9 mouse cellular contexts compared by ENCODE assay signal in genomic region chr7:24111772-24112155, GRCm38 (mm10). TPM values are rescaled to one million over a fixed set of nuclear protein-coding genes. Genes with fewer than 3 reads are reported as not detected.
A peak's percentile ranks its signal among the peaks of the same experiment; 100 is the strongest.
DNase-seq lines count a peak whose midpoint lies in the region; ATAC-seq and TF ChIP-seq lines count a peak whose summit lies in the region.
"Had no signal": no experiment of that assay in that cellular context is flagged by ENCODE, and none has a peak within 500 bp of the region (broad histone marks: within the 10 kb centered on the region; RNA-seq: fewer than 3 reads in every experiment).

No protein-coding gene starts in this region.

- 7% methylated on average over 9 of the region's 9 CpGs for WGBS in heart, embryonic 12.5 days
- 7% methylated on average over 9 of the region's 9 CpGs for WGBS in heart, postnatal 0 days
- 21% methylated on average over 9 of the region's 9 CpGs for WGBS in liver, embryonic 16.5 days (ENCODE audit: insufficient replicate concordance)

- ATAC-seq in heart, embryonic 12.5 days (ENCODE audit: insufficient number of reproducible peaks, low FRiP score): peak; percentile 58
- peak; percentile 22; the same call in 1 of the 2 replicates for ATAC-seq in heart, postnatal 0 days (ENCODE audit: insufficient read depth, low read depth)
- ATAC-seq in liver, embryonic 16.5 days (ENCODE audit: low read depth): no peak
- ATAC-seq: inflammation-experienced regulatory T-cells, adult 6 months had no signal

- peaks cover 24% of the 10 kb centered on the region for H3K9me3 ChIP-seq in heart, embryonic 12.5 days (replicated peaks)
- peaks cover 3% of the 10 kb centered on the region; the same call in 1 of the 2 replicates for H3K9me3 ChIP-seq in ES-E14 (ENCODE audit: control insufficient read depth, insufficient read depth, low read depth, low read length)
- H3K9me3 ChIP-seq in heart, postnatal 0 days (replicated peaks; ENCODE audit: control insufficient read depth, low read length): peaks cover 26% of the 10 kb centered on the region
- peaks cover 10% of the 10 kb centered on the region for H3K9me3 ChIP-seq in liver, embryonic 16.5 days (replicated peaks; ENCODE audit: control insufficient read depth, low read length)

- peak overlapping the region; percentile 84 for H3K4me3 ChIP-seq in heart, embryonic 12.5 days
- peak overlapping the region; percentile 34 to 92; a peak in 3 of 4 replicates for H3K4me3 ChIP-seq in ES-E14 (ENCODE audit: insufficient read depth in 1 of 2, low read depth in 1 of 2, low read length in 2 of 2, poor library complexity in 1 of 2, severe bottlenecking in 1 of 2)
- H3K4me3 ChIP-seq in heart, postnatal 0 days (ENCODE audit: low read depth, low read length): peak overlapping the region; percentile 71
- H3K4me3 ChIP-seq in liver, embryonic 16.5 days (ENCODE audit: low read depth, low read length): peak overlapping the region; percentile 58

- peak overlapping the region; percentile 80 for H3K9ac ChIP-seq in heart, embryonic 12.5 days
- H3K9ac ChIP-seq in ES-E14 (ENCODE audit: insufficient read depth, low read depth, low read length, poor library complexity, severe bottlenecking): peak overlapping the region; percentile 74; the same call in 1 of the 2 replicates
- no peak overlapping the region for H3K9ac ChIP-seq in heart, postnatal 0 days (replicated peaks; ENCODE audit: low read depth, low read length)
- peak overlapping the region; percentile 28; the same call in 1 of the 2 replicates for H3K9ac ChIP-seq in liver, embryonic 16.5 days (ENCODE audit: low read depth, low read length)

- DNase-seq in heart, adult 9 months (ENCODE audit: low spot score in 2 of 2): no peak
- no peak for DNase-seq in ES-E14 (ENCODE audit: low read depth, low spot score)
- DNase-seq in heart, postnatal 0 days (ENCODE audit: low spot score): no peak
- DNase-seq in cerebellum, adult 9-10 months: no peak
- no peak for DNase-seq in embryo, embryonic 10 days (ENCODE audit: low spot score)
- DNase-seq in layer of hippocampus, adult 9-10 months (ENCODE audit: low spot score): no peak

- H3K27me3 ChIP-seq in heart, embryonic 12.5 days (replicated peaks): no peaks in the 10 kb centered on the region
- no peaks in the 10 kb centered on the region for H3K27me3 ChIP-seq in heart, postnatal 0 days (ENCODE audit: control insufficient read depth, insufficient read depth, low read length)
- H3K27me3 ChIP-seq in liver, embryonic 16.5 days (ENCODE audit: control insufficient read depth, insufficient read depth, low read depth, low read length): no peaks in the 10 kb centered on the region

- peak overlapping the region; percentile 64; the same call in 1 of the 2 replicates for H3K27ac ChIP-seq in heart, embryonic 12.5 days (ENCODE audit: poor library complexity, severe bottlenecking)
- H3K27ac ChIP-seq in ES-E14 (ENCODE audit: insufficient read depth, low read depth, low read length, poor library complexity, severe bottlenecking): no peak overlapping the region
- H3K27ac ChIP-seq in heart, postnatal 0 days (ENCODE audit: low read depth): peak overlapping the region; percentile 84
- H3K27ac ChIP-seq in liver, embryonic 16.5 days (ENCODE audit: low read length): no peak overlapping the region

- no peak for TF ChIP-seq CTCF in heart, postnatal 0 days (IDR thresholded peaks at IDR 0.05; ENCODE audit: low read depth)

- H3K36me3 ChIP-seq in heart, embryonic 12.5 days: peaks cover 28% of the 10 kb centered on the region
- H3K36me3 ChIP-seq in ES-E14 (ENCODE audit: control insufficient read depth, insufficient read depth, low read length, poor library complexity, severe bottlenecking): peaks cover 2% of the 10 kb centered on the region; the same call in 1 of the 2 replicates
- peaks cover 20% of the 10 kb centered on the region for H3K36me3 ChIP-seq in heart, postnatal 0 days (replicated peaks; ENCODE audit: control insufficient read depth, insufficient read depth, low read length)
- H3K36me3 ChIP-seq in liver, embryonic 16.5 days (ENCODE audit: control insufficient read depth, insufficient read depth): peaks cover 11% of the 10 kb centered on the region

- in situ Hi-C loops in ES-E14 (cut with MboI; ENCODE audit: low sequenced_read_pairs in 2 of 2, unreplicated experiment in 2 of 2): no loop called here

- H3K4me1 ChIP-seq in heart, embryonic 12.5 days (replicated peaks): peaks cover 5% of the 10 kb centered on the region
- H3K4me1 ChIP-seq in ES-E14 (ENCODE audit: control insufficient read depth in 2 of 2, insufficient read depth in 2 of 2, low read length in 2 of 2, poor library complexity in 1 of 2): peaks cover 0 to 2% of the 10 kb centered on the region in 2 experiments; a peak in 1 of 4 replicates
- peaks cover 7% of the 10 kb centered on the region; the same call in 1 of the 2 replicates for H3K4me1 ChIP-seq in heart, postnatal 0 days (ENCODE audit: control insufficient read depth, insufficient read depth)
- peaks cover 7% of the 10 kb centered on the region for H3K4me1 ChIP-seq in liver, embryonic 16.5 days (ENCODE audit: control insufficient read depth, low read depth, low read length)

- H3K4me2 ChIP-seq in heart, embryonic 12.5 days: peak overlapping the region; percentile 79
- peak overlapping the region; percentile 82 for H3K4me2 ChIP-seq in heart, postnatal 0 days (ENCODE audit: low read depth, low read length)
- peak overlapping the region; percentile 51 for H3K4me2 ChIP-seq in liver, embryonic 16.5 days (ENCODE audit: low read depth, low read length)

- TF ChIP-seq EP300 in heart, postnatal 0 days (IDR thresholded peaks at IDR 0.05; ENCODE audit: low read depth): no peak

TF ChIP-seq in ES-E14, 5 proteins besides CTCF, POLR2A, EP300 and RAD21:
- no peak for TF ChIP-seq MAFK (IDR thresholded peaks at IDR 0.05; ENCODE audit: insufficient read depth, low read depth, low read length)
- TF ChIP-seq ZC3H11A (IDR thresholded peaks at IDR 0.05; ENCODE audit: borderline replicate concordance, low read depth, low read length): no peak
- no peak for TF ChIP-seq ZNF384 (IDR thresholded peaks at IDR 0.05; ENCODE audit: low read depth, low read length)
- no peak for TF ChIP-seq CHD2 (IDR thresholded peaks at IDR 0.05; ENCODE audit: low read depth, low read length)
- no peak for TF ChIP-seq HCFC1 (IDR thresholded peaks at IDR 0.05; ENCODE audit: borderline replicate concordance, insufficient read depth, low read length)

RNA-seq across cellular contexts. Expression of gene Zfp112, which starts 0.3 kb away (rescaled TPM):
- polyA plus RNA-seq in heart, embryonic 12.5 days (2016; fragmentation: Nextera tagmentation; extraction: Ambion mirVana): 4.2 TPM in 2 replicates
- 0.90 and 0.98 TPM in 2 replicates for total RNA-seq in ES-E14 (2012; rRNA removed)
- total RNA-seq in heart, postnatal 0 days (2014; rRNA removed; ENCODE audit: low replicate concordance): 2.2 and 4.3 TPM in 2 replicates
- 3.8 and 3.9 TPM in 2 replicates for polyA plus RNA-seq in heart, postnatal 0 days (2015; fragmentation: Nextera tagmentation; extraction: Ambion mirVana)
- 0.57 and 0.58 TPM in 2 replicates for polyA plus RNA-seq in liver, embryonic 16.5 days (2015; fragmentation: Nextera tagmentation; extraction: Ambion mirVana)

RNA-seq across cellular contexts. Expression of gene Zfp235, which starts 22.2 kb away (rescaled TPM):
- 7.4 and 8.3 TPM in 2 replicates for polyA plus RNA-seq in heart, embryonic 12.5 days (2016; fragmentation: Nextera tagmentation; extraction: Ambion mirVana)
- total RNA-seq in ES-E14 (2012; rRNA removed): 4.7 and 4.8 TPM in 2 replicates
- 7.7 and 8.6 TPM in 2 replicates for total RNA-seq in heart, postnatal 0 days (2014; rRNA removed; ENCODE audit: low replicate concordance)
- polyA plus RNA-seq in heart, postnatal 0 days (2015; fragmentation: Nextera tagmentation; extraction: Ambion mirVana): 4.9 and 5.6 TPM in 2 replicates
- polyA plus RNA-seq in liver, embryonic 16.5 days (2015; fragmentation: Nextera tagmentation; extraction: Ambion mirVana): 3.0 and 3.3 TPM in 2 replicates

RNA-seq across cellular contexts. Expression of gene Zfp180, which starts 30.0 kb away (rescaled TPM):
- 15.5 and 16.1 TPM in 2 replicates for polyA plus RNA-seq in heart, embryonic 12.5 days (2016; fragmentation: Nextera tagmentation; extraction: Ambion mirVana)
- total RNA-seq in ES-E14 (2012; rRNA removed): 17.8 and 22.0 TPM in 2 replicates
- 10.3 and 19.5 TPM in 2 replicates for total RNA-seq in heart, postnatal 0 days (2014; rRNA removed; ENCODE audit: low replicate concordance)
- 6.9 and 7.1 TPM in 2 replicates for polyA plus RNA-seq in heart, postnatal 0 days (2015; fragmentation: Nextera tagmentation; extraction: Ambion mirVana)
- 8.6 and 9.2 TPM in 2 replicates for polyA plus RNA-seq in liver, embryonic 16.5 days (2015; fragmentation: Nextera tagmentation; extraction: Ambion mirVana)

RNA-seq across cellular contexts. Expression of gene Vmn1r183, which starts 58.7 kb away (rescaled TPM):
- polyA plus RNA-seq in heart, embryonic 12.5 days (2016; fragmentation: Nextera tagmentation; extraction: Ambion mirVana): 0.01 TPM in 1 of 2 replicates, not detected in the other
- not detected in 2 replicates for total RNA-seq in ES-E14 (2012; rRNA removed)
- not detected in 2 replicates for total RNA-seq in heart, postnatal 0 days (2014; rRNA removed; ENCODE audit: low replicate concordance)
- polyA plus RNA-seq in heart, postnatal 0 days (2015; fragmentation: Nextera tagmentation; extraction: Ambion mirVana): not detected in 2 replicates
- polyA plus RNA-seq in liver, embryonic 16.5 days (2015; fragmentation: Nextera tagmentation; extraction: Ambion mirVana): not detected in 2 replicates

Comparison
In these comparisons a context has a peak if more than half of its experiments do, and no peak if none do; other contexts are left out.
1. H3K27ac ChIP-seq: peak in heart, embryonic 12.5 days (single experiment) and heart, postnatal 0 days (single experiment); none in ES-E14 (single experiment) and liver, embryonic 16.5 days (single experiment).
2. Peak in every context shown above with its lines, with median percentiles within 50 percentile points of each other: H3K4me2 ChIP-seq and H3K4me3 ChIP-seq.